Mouse (Mus musculus): ENCODE data around the gene Oxsr1. TPM values are rescaled to one million over a fixed set of nuclear protein-coding genes. Genes with fewer than 3 reads are reported as not detected.

Gene Oxsr1
- polyA plus RNA-seq, 1 experiment from 2014 or later: 17.6 TPM

GRCm38 (mm10) chr9:119192202-119192990, 129.8 kb downstream of the Oxsr1 start:
- peak; percentile 50; the same call in 1 of the 2 replicates for ATAC-seq (replicated peaks; ENCODE audit: low FRiP score, low TSS enrichment, low read depth)
- Histone ChIP-seq H3K4me2 (ENCODE audit: low read length) (no peak overlapping the region), H3K9ac (ENCODE audit: low read length) (no peak overlapping the region), H3K36me3 (ENCODE audit: control insufficient read depth, insufficient read depth, low read length) (no peaks in the 10 kb centered on the region), H3K4me3 (ENCODE audit: low read depth, low read length) (no peak overlapping the region), H3K4me1 (replicated peaks; ENCODE audit: control insufficient read depth, insufficient read depth, low read length) (no peaks in the 10 kb centered on the region), H3K27me3 (replicated peaks; ENCODE audit: control insufficient read depth, insufficient read depth, low read length) (no peaks in the 10 kb centered on the region), H3K27ac (ENCODE audit: low read depth) (no peak overlapping the region), H3K9me3 (ENCODE audit: control insufficient read depth, low read length) (no peaks in the 10 kb centered on the region)
- DNase-seq (ENCODE audit: low spot score): peak; percentile 77
- 36% methylated on average over 11 of the region's 11 CpGs for WGBS

Other genes with a start within 250 kb of the Oxsr1 start
- 22.1 and 30.3 TPM in 2 replicates for gene Plcd1, start 228.9 kb downstream of the Oxsr1 start, polyA plus RNA-seq (2014; fragmentation: Nextera tagmentation; extraction: Ambion mirVana)
- gene Dlec1, start 219.9 kb downstream of the Oxsr1 start, polyA plus RNA-seq (2014; fragmentation: Nextera tagmentation; extraction: Ambion mirVana): 0.37 and 0.67 TPM in 2 replicates
- 2.1 and 2.5 TPM in 2 replicates for gene Acaa1b, start 165.3 kb downstream of the Oxsr1 start, polyA plus RNA-seq (2014; fragmentation: Nextera tagmentation; extraction: Ambion mirVana)
- gene Gm47289, start 163.3 kb downstream of the Oxsr1 start, polyA plus RNA-seq (2014; fragmentation: Nextera tagmentation; extraction: Ambion mirVana): not detected in 2 replicates
- not detected in 2 replicates for gene Slc22a13, start 113.3 kb downstream of the Oxsr1 start, polyA plus RNA-seq (2014; fragmentation: Nextera tagmentation; extraction: Ambion mirVana)
- gene Acaa1a, start 17.2 kb upstream of the Oxsr1 start, polyA plus RNA-seq (2014; fragmentation: Nextera tagmentation; extraction: Ambion mirVana): 87.7 and 89.4 TPM in 2 replicates
- gene Myd88, start 19.0 kb upstream of the Oxsr1 start, polyA plus RNA-seq (2014; fragmentation: Nextera tagmentation; extraction: Ambion mirVana): 30.3 and 32.3 TPM in 2 replicates
- 11.2 and 12.5 TPM in 2 replicates for gene Xylb, start 35.0 kb upstream of the Oxsr1 start, polyA plus RNA-seq (2014; fragmentation: Nextera tagmentation; extraction: Ambion mirVana)
- gene Slc22a14, start 43.1 kb upstream of the Oxsr1 start, polyA plus RNA-seq (2014; fragmentation: Nextera tagmentation; extraction: Ambion mirVana): 0.11 and 0.16 TPM in 2 replicates
- gene Acvr2b, start 79.7 kb upstream of the Oxsr1 start, polyA plus RNA-seq (2014; fragmentation: Nextera tagmentation; extraction: Ambion mirVana): 28.6 and 31.1 TPM in 2 replicates
- 23.2 and 27.2 TPM in 2 replicates for gene Exog, start 122.5 kb upstream of the Oxsr1 start, polyA plus RNA-seq (2014; fragmentation: Nextera tagmentation; extraction: Ambion mirVana)

Measured in intestine, embryonic 14.5 days (tissue).